Mouse (Mus musculus): ENCODE measurements around the gene Spen. TPM values are rescaled to one million over a fixed set of nuclear protein-coding genes. Genes with fewer than 3 reads are reported as not detected.
"Not testable (repeated sequence)": the region's sequence is repeated elsewhere in the genome, so short reads cannot be mapped to it uniquely, and the experiment has no call there.

Spen gene
- polyA plus RNA-seq, 1 experiment from 2014 or later: 23.9 TPM

GRCm38 (mm10) chr4:141554255-141554865 is 16.0 kb upstream of the Spen start:
- H3K27ac ChIP-seq (replicated peaks; ENCODE audit: low read depth, low read length); DNase-seq; H3K27me3 ChIP-seq (ENCODE audit: control insufficient read depth, insufficient read depth, low read length); H3K9me3 ChIP-seq (ENCODE audit: control insufficient read depth, low read length); H3K4me1 ChIP-seq (ENCODE audit: control insufficient read depth, insufficient read depth, low read length); H3K36me3 ChIP-seq (ENCODE audit: control insufficient read depth, insufficient read depth, low read length); H3K4me3 ChIP-seq (replicated peaks; ENCODE audit: low read depth, low read length); H3K4me2 ChIP-seq (ENCODE audit: low read length); H3K9ac ChIP-seq (replicated peaks; ENCODE audit: low read length); ATAC-seq (ENCODE audit: low FRiP score, low TSS enrichment): not testable (repeated sequence)
- WGBS: 96% methylated on average over 7 of the region's 9 CpGs

GRCm38 (mm10) chr4:141552484-141552883 is 14.1 kb upstream of the Spen start:
- ATAC-seq (ENCODE audit: low FRiP score, low TSS enrichment) (no peak), DNase-seq (no peak)
- Histone ChIP-seq H3K27ac (replicated peaks; ENCODE audit: low read depth, low read length) (no peak overlapping the region), H3K36me3 (ENCODE audit: control insufficient read depth, insufficient read depth, low read length) (no peaks in the 10 kb centered on the region), H3K4me1 (ENCODE audit: control insufficient read depth, insufficient read depth, low read length) (peaks cover 15% of the 10 kb centered on the region), H3K4me3 (replicated peaks; ENCODE audit: low read depth, low read length) (no peak overlapping the region), H3K4me2 (ENCODE audit: low read length) (no peak overlapping the region), H3K9me3 (ENCODE audit: control insufficient read depth, low read length) (no peaks in the 10 kb centered on the region), H3K27me3 (ENCODE audit: control insufficient read depth, insufficient read depth, low read length) (no peaks in the 10 kb centered on the region), H3K9ac (replicated peaks; ENCODE audit: low read length) (no peak overlapping the region)
- 59% methylated on average over 2 of the region's 2 CpGs for WGBS

- H3K27me3 ChIP-seq (ENCODE audit: control insufficient read depth, insufficient read depth, low read length): no peaks in the 10 kb centered on the region
- no peaks in the 10 kb centered on the region for H3K9me3 ChIP-seq (ENCODE audit: control insufficient read depth, low read length)
- H3K4me1 ChIP-seq (ENCODE audit: control insufficient read depth, insufficient read depth, low read length): peaks cover 20% of the 10 kb centered on the region
- H3K9ac ChIP-seq (replicated peaks; ENCODE audit: low read length): peak overlapping the region; percentile 92
- H3K4me2 ChIP-seq (ENCODE audit: low read length): peak overlapping the region; percentile 99
- WGBS: 20% methylated on average over 9 of the region's 9 CpGs
- ATAC-seq (ENCODE audit: low FRiP score, low TSS enrichment) (no peak), DNase-seq (peak; percentile 60)
- peak overlapping the region; percentile 74 for H3K4me3 ChIP-seq (replicated peaks; ENCODE audit: low read depth, low read length)
- H3K36me3 ChIP-seq (ENCODE audit: control insufficient read depth, insufficient read depth, low read length): no peaks in the 10 kb centered on the region
- peak overlapping the region; percentile 100 for H3K27ac ChIP-seq (replicated peaks; ENCODE audit: low read depth, low read length)
These were observed 8.9 kb upstream of the Spen start for GRCm38 (mm10) chr4:141547299-141547698.

- Histone ChIP-seq H3K27ac (replicated peaks; ENCODE audit: low read depth, low read length) (peak overlapping the region; percentile 100), H3K27me3 (ENCODE audit: control insufficient read depth, insufficient read depth, low read length) (no peaks in the 10 kb centered on the region), H3K4me1 (ENCODE audit: control insufficient read depth, insufficient read depth, low read length) (peaks cover 24% of the 10 kb centered on the region), H3K36me3 (ENCODE audit: control insufficient read depth, insufficient read depth, low read length) (no peaks in the 10 kb centered on the region), H3K9ac (replicated peaks; ENCODE audit: low read length) (peak overlapping the region; percentile 92), H3K4me2 (ENCODE audit: low read length) (peak overlapping the region; percentile 99), H3K9me3 (ENCODE audit: control insufficient read depth, low read length) (no peaks in the 10 kb centered on the region), H3K4me3 (replicated peaks; ENCODE audit: low read depth, low read length) (peak overlapping the region; percentile 74)
- peak; percentile 87 for ATAC-seq (ENCODE audit: low FRiP score, low TSS enrichment)
- under 1% methylated on average over 96 of the region's 98 CpGs for WGBS
- peak; percentile 95 for DNase-seq
These were observed 8.2 kb upstream of the Spen start for GRCm38 (mm10) chr4:141546334-141547200.

GRCm38 (mm10) chr4:141545743-141546333 is 7.4 kb upstream of the Spen start:
- under 1% methylated on average over 55 of the region's 56 CpGs for WGBS

GRCm38 (mm10) chr4:141545071-141545742 is 6.8 kb upstream of the Spen start:
- WGBS: under 1% methylated on average over 45 of the region's 45 CpGs
- Histone ChIP-seq H3K4me3 (replicated peaks; ENCODE audit: low read depth, low read length) (peak overlapping the region; percentile 74), H3K4me2 (ENCODE audit: low read length) (peak overlapping the region; percentile 99), H3K27me3 (ENCODE audit: control insufficient read depth, insufficient read depth, low read length) (no peaks in the 10 kb centered on the region), H3K9ac (replicated peaks; ENCODE audit: low read length) (peak overlapping the region; percentile 85), H3K36me3 (ENCODE audit: control insufficient read depth, insufficient read depth, low read length) (no peaks in the 10 kb centered on the region), H3K27ac (replicated peaks; ENCODE audit: low read depth, low read length) (peak overlapping the region; percentile 100), H3K9me3 (ENCODE audit: control insufficient read depth, low read length) (no peaks in the 10 kb centered on the region), H3K4me1 (ENCODE audit: control insufficient read depth, insufficient read depth, low read length) (peaks cover 24% of the 10 kb centered on the region)
- ATAC-seq (ENCODE audit: low FRiP score, low TSS enrichment) (peak; percentile 41; the same call in 1 of the 2 replicates), DNase-seq (peak; percentile 63)

More at GRCm38 (mm10) chr4:141545743-141546333, 7.4 kb upstream of the Spen start:
- Histone ChIP-seq H3K4me3 (replicated peaks; ENCODE audit: low read depth, low read length) (peak overlapping the region; percentile 74), H3K4me2 (ENCODE audit: low read length) (peak overlapping the region; percentile 99), H3K27ac (replicated peaks; ENCODE audit: low read depth, low read length) (peak overlapping the region; percentile 100), H3K36me3 (ENCODE audit: control insufficient read depth, insufficient read depth, low read length) (no peaks in the 10 kb centered on the region), H3K9ac (replicated peaks; ENCODE audit: low read length) (peak overlapping the region; percentile 92), H3K9me3 (ENCODE audit: control insufficient read depth, low read length) (no peaks in the 10 kb centered on the region), H3K4me1 (ENCODE audit: control insufficient read depth, insufficient read depth, low read length) (peaks cover 24% of the 10 kb centered on the region), H3K27me3 (ENCODE audit: control insufficient read depth, insufficient read depth, low read length) (no peaks in the 10 kb centered on the region)
- DNase-seq (peak; percentile 100), ATAC-seq (ENCODE audit: low FRiP score, low TSS enrichment) (peak; percentile 81)

- peaks cover 25% of the 10 kb centered on the region for H3K4me1 ChIP-seq (ENCODE audit: control insufficient read depth, insufficient read depth, low read length)
- DNase-seq (no peak), ATAC-seq (ENCODE audit: low FRiP score, low TSS enrichment) (no peak)
- H3K27me3 ChIP-seq (ENCODE audit: control insufficient read depth, insufficient read depth, low read length): no peaks in the 10 kb centered on the region
- H3K9ac ChIP-seq (replicated peaks; ENCODE audit: low read length): peak overlapping the region; percentile 85
- H3K36me3 ChIP-seq (ENCODE audit: control insufficient read depth, insufficient read depth, low read length): no peaks in the 10 kb centered on the region
- no peaks in the 10 kb centered on the region for H3K9me3 ChIP-seq (ENCODE audit: control insufficient read depth, low read length)
- H3K4me2 ChIP-seq (ENCODE audit: low read length): peak overlapping the region; percentile 99
- peak overlapping the region; percentile 100; the same call in 1 of the 2 replicates for H3K27ac ChIP-seq (replicated peaks; ENCODE audit: low read depth, low read length)
- H3K4me3 ChIP-seq (replicated peaks; ENCODE audit: low read depth, low read length): peak overlapping the region; percentile 74
- WGBS: 60% methylated on average over 2 of the region's 2 CpGs
These were observed 6.1 kb upstream of the Spen start for GRCm38 (mm10) chr4:141544536-141544935.

GRCm38 (mm10) chr4:141543593-141543992 is 5.2 kb upstream of the Spen start:
- 79% methylated on average over 3 of the region's 3 CpGs for WGBS
- Histone ChIP-seq H3K4me2 (ENCODE audit: low read length) (no peak overlapping the region), H3K36me3 (ENCODE audit: control insufficient read depth, insufficient read depth, low read length) (no peaks in the 10 kb centered on the region), H3K9me3 (ENCODE audit: control insufficient read depth, low read length) (no peaks in the 10 kb centered on the region), H3K4me3 (replicated peaks; ENCODE audit: low read depth, low read length) (no peak overlapping the region), H3K27ac (replicated peaks; ENCODE audit: low read depth, low read length) (no peak overlapping the region), H3K27me3 (ENCODE audit: control insufficient read depth, insufficient read depth, low read length) (no peaks in the 10 kb centered on the region), H3K4me1 (ENCODE audit: control insufficient read depth, insufficient read depth, low read length) (peaks cover 26% of the 10 kb centered on the region), H3K9ac (replicated peaks; ENCODE audit: low read length) (no peak overlapping the region)
- DNase-seq (no peak), ATAC-seq (ENCODE audit: low FRiP score, low TSS enrichment) (no peak)

Measured in midbrain, embryonic 14.5 days (tissue).